Mouse (Mus musculus) embryonic fibroblast, embryonic 13.5 days (primary cell): ENCODE results near the gene Coro6.

Experiments used
- CTCF ChIP-seq: IDR thresholded peaks from 2 replicates; pipeline ENCODE4 v1.5.1; 2011; ENCODE audit warnings: mild to moderate bottlenecking, control low read depth, low read length, moderate library complexity, borderline replicate concordance; ENCODE audit not compliant: insufficient read depth
- POLR2A ChIP-seq: IDR thresholded peaks from 2 replicates; pipeline ENCODE4 v1.6.1; 2011; ENCODE audit warnings: low read depth, mild to moderate bottlenecking, control low read depth, low read length, moderate library complexity

GRCm38 (mm10) chr11:77498261-77499139, 36.3 kb downstream of the Coro6 start:
- no peak for TF ChIP-seq CTCF
- no peak for TF ChIP-seq POLR2A
